Mouse (Mus musculus) kidney, embryonic 14.5 days (tissue): Measurements from ENCODE around the gene Gm28053. TPM values are rescaled to one million over a fixed set of nuclear protein-coding genes. Genes with fewer than 3 reads are reported as not detected.

ENCODE experiments used
- ATAC-seq: fragments of 200-750 bp; cut with Nextera tagmentation; 2 replicates; pipeline ENCODE4 v1.8.0; 2017; ENCODE audit warnings: moderate number of reproducible peaks, mild to moderate bottlenecking, moderate TSS enrichment, moderate library complexity; ENCODE audit not compliant: low FRiP score, low TSS enrichment
- H3K27ac ChIP-seq: fragments of 300-500 bp; sonication (generic); 2 replicates; pipeline ENCODE4 v1.5.1; 2014; ENCODE audit warnings: low read depth, mild to moderate bottlenecking, low read length, moderate library complexity, mixed read lengths
- H3K27me3 ChIP-seq: fragments of 300-500 bp; sonication (generic); 2 replicates; pipeline ENCODE4 v1.6.1; 2014; ENCODE audit warnings: mild to moderate bottlenecking, low read length; ENCODE audit not compliant: control insufficient read depth, insufficient read depth
- H3K36me3 ChIP-seq: fragments of 300-500 bp; sonication (generic); 2 replicates; pipeline ENCODE4 v1.6.1; 2014; ENCODE audit warnings: low read length, mixed read lengths; ENCODE audit not compliant: control insufficient read depth, insufficient read depth
- H3K4me1 ChIP-seq: fragments of 300-500 bp; sonication (generic); 2 replicates; pipeline ENCODE4 v1.6.1; 2014; ENCODE audit warnings: low read length, mixed read lengths; ENCODE audit not compliant: control insufficient read depth, insufficient read depth
- H3K4me2 ChIP-seq: fragments of 300-500 bp; sonication (generic); replicated peaks from 2 replicates; pipeline ENCODE4 v1.6.1; 2014; ENCODE audit warnings: low read depth, mild to moderate bottlenecking, low read length
- H3K4me3 ChIP-seq: fragments of 300-500 bp; sonication (generic); 2 replicates; pipeline ENCODE4 v1.5.1; 2014; ENCODE audit warnings: mild to moderate bottlenecking, low read length
- H3K9ac ChIP-seq: fragments of 300-500 bp; sonication (generic); 2 replicates; pipeline ENCODE4 v1.6.1; 2014; ENCODE audit warnings: low read depth, mild to moderate bottlenecking, low read length, moderate library complexity
- H3K9me3 ChIP-seq: fragments of 300-500 bp; sonication (generic); 2 replicates; pipeline ENCODE4 v1.6.1; 2016; ENCODE audit warnings: low read length; ENCODE audit not compliant: control insufficient read depth
- WGBS: fragments of 180-500 bp; shearing (Covaris S2); extraction: QIAGEN DNeasy Blood & Tissue Kit; methylation state at CpG from one replicate; pipeline ENCODE4 v1.1.7; 2014; 5-methylcytosine and 5-hydroxymethylcytosine counted together
- polyA plus RNA-seq: library from polyadenylated mRNA; unstranded; fragments of >200 nt; fragmentation: Nextera tagmentation; extraction: Ambion mirVana; gene quantifications from 2 replicates; pipeline ENCODE4 v1.2.1, GENCODE M21; 2014

Gm28053 gene
- 3.2 and 4.8 TPM in 2 replicates for polyA plus RNA-seq

DNA sequence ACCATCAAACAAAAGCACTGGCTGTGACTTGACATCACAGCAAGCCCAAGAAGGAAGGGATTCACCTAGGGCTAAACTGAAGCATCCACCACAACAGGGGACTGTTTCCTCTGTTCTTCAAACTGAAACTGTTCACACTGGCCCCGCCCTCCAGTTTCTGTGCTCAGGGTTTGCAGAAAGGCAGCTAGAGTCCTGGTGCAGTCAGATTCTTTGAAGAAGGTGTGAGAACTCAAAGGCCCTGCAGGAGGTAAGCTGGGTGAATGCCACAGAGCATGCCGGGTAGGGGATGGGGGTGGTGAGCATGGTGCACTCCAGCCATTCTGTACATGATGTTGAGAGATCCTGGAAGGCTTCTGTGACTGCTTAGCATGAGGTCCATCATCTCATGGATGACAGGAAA lies at the start of gene Gm28053, which contains the start of gene Gimap7:
Gene Gm28053, plus strand, starts transcription at position 153 of the 400 bp plus-strand sequence.
Gene Gimap7, plus strand, starts transcription at position 167 of the 400 bp plus-strand sequence.
- no peak within 1 kb of the TSS for H3K4me2 ChIP-seq
- H3K4me3 ChIP-seq: no peak within 1 kb of the TSS
- H3K4me1 ChIP-seq: no peaks in the 10 kb centered on the region
- H3K9me3 ChIP-seq: no peaks in the 10 kb centered on the region
- 61% methylated on average over 2 of the region's 2 CpGs for WGBS
- no peak within 1 kb of the TSS for H3K9ac ChIP-seq
- no peaks in the 10 kb centered on the region for H3K27me3 ChIP-seq
- ATAC-seq: no peak
- H3K27ac ChIP-seq: no peak within 1 kb of the TSS
- H3K36me3 ChIP-seq: no peaks in the 10 kb centered on the region

GRCm38 (mm10) chr6:48669446-48669969 lies 48.9 kb upstream of the Gm28053 start:
- Histone ChIP-seq H3K27ac (no peak overlapping the region), H3K4me1 (no peaks in the 10 kb centered on the region), H3K4me3 (no peak overlapping the region), H3K9me3 (no peaks in the 10 kb centered on the region), H3K36me3 (no peaks in the 10 kb centered on the region), H3K4me2 (no peak overlapping the region), H3K9ac (no peak overlapping the region), H3K27me3 (no peaks in the 10 kb centered on the region)
- ATAC-seq: no peak
- 77% methylated on average over 2 of the region's 2 CpGs for WGBS

- Histone ChIP-seq H3K36me3 (no peaks in the 10 kb centered on the region), H3K9ac (no peak overlapping the region), H3K4me1 (0 out of 2 replicates have a peak, but pooled peaks cover 2% of the 10 kb centered on the region), H3K27me3 (no peaks in the 10 kb centered on the region), H3K4me3 (no peak overlapping the region), H3K9me3 (no peaks in the 10 kb centered on the region), H3K4me2 (no peak overlapping the region), H3K27ac (no peak overlapping the region)
- WGBS: 93% methylated on average over 9 of the region's 9 CpGs
- no peak for ATAC-seq
These were observed 43.9 kb upstream of the Gm28053 start for GRCm38 (mm10) chr6:48674291-48675058.

DNA sequence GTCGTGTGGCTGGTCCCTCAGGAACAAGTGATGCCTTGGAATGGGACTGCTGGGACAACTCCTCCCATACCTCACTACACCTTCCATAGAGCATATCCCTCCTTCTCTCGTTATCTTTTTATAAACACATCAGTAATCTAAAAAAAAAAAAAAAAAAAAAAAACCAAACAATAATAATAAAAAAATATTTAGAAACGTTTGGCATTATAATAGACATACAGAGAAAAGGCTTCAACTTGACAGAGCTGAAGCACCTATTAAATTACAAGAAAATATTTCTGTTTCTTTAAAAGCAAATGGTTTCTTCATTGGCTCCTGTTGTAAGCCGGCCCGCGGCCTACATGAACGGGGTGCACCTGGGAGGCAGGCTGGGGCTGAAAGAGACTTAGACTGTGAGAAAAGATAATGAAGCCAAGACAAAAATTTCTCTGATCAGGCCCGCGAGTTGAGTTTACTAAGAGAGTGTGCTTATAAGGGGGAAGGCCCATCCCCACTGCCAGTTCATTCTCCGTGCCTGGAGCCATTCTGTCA lies 42.9 kb upstream of the Gm28053 start:
- H3K27ac ChIP-seq: no peak overlapping the region

GRCm38 (mm10) chr6:48675931-48676859 lies 42.2 kb upstream of the Gm28053 start, which contains the start of gene Gimap9:
Gene Gimap9 (plus strand): TSS chr6:48676129.
- Histone ChIP-seq H3K27ac (no peak within 1 kb of the TSS), H3K9ac (peak within 1 kb of the TSS; percentile 34; the same call in 1 of the 2 replicates), H3K9me3 (no peaks in the 10 kb centered on the region), H3K4me1 (0 out of 2 replicates have a peak, but pooled peaks cover 2% of the 10 kb centered on the region), H3K4me3 (peak within 1 kb of the TSS; percentile 27), H3K4me2 (peak within 1 kb of the TSS; percentile 34), H3K27me3 (no peaks in the 10 kb centered on the region), H3K36me3 (no peaks in the 10 kb centered on the region)
- 0 out of 2 replicates have a peak, but pooled peaks have one; percentile 24 for ATAC-seq
- 25% methylated on average over 13 of the region's 13 CpGs for WGBS

More for the DNA sequence above, 42.9 kb upstream of the Gm28053 start:
- H3K4me1 ChIP-seq: 0 out of 2 replicates have a peak, but pooled peaks cover 2% of the 10 kb centered on the region
- WGBS: 54% methylated on average over 10 of the region's 10 CpGs
- no peak for ATAC-seq
- no peak overlapping the region for H3K9ac ChIP-seq
- H3K4me3 ChIP-seq: peak overlapping the region; percentile 27; the same call in 1 of the 2 replicates
- no peaks in the 10 kb centered on the region for H3K27me3 ChIP-seq
- H3K9me3 ChIP-seq: no peaks in the 10 kb centered on the region
- H3K4me2 ChIP-seq: peak overlapping the region; percentile 34
- no peaks in the 10 kb centered on the region for H3K36me3 ChIP-seq

- H3K4me2 ChIP-seq: no peak overlapping the region; the same call in 1 of the 2 replicates
- no peak overlapping the region for H3K9ac ChIP-seq
- H3K9me3 ChIP-seq: no peaks in the 10 kb centered on the region
- H3K4me1 ChIP-seq: 0 out of 2 replicates have a peak, but pooled peaks cover 2% of the 10 kb centered on the region
- no peak for ATAC-seq
- no peak overlapping the region for H3K27ac ChIP-seq
- H3K4me3 ChIP-seq: no peak overlapping the region
- H3K36me3 ChIP-seq: no peaks in the 10 kb centered on the region
- no peaks in the 10 kb centered on the region for H3K27me3 ChIP-seq
- WGBS: 89% methylated on average over 5 of the region's 5 CpGs
These were observed 41.5 kb upstream of the Gm28053 start for GRCm38 (mm10) chr6:48676860-48677415.

GRCm38 (mm10) chr6:48677492-48678345 lies 40.7 kb upstream of the Gm28053 start:
- no peak overlapping the region for H3K4me3 ChIP-seq
- H3K4me1 ChIP-seq: 0 out of 2 replicates have a peak, but pooled peaks cover 2% of the 10 kb centered on the region
- WGBS: 92% methylated on average over 17 of the region's 17 CpGs
- H3K9ac ChIP-seq: no peak overlapping the region
- H3K36me3 ChIP-seq: no peaks in the 10 kb centered on the region
- H3K4me2 ChIP-seq: no peak overlapping the region
- no peak overlapping the region for H3K27ac ChIP-seq
- no peaks in the 10 kb centered on the region for H3K9me3 ChIP-seq
- no peaks in the 10 kb centered on the region for H3K27me3 ChIP-seq
- no peak for ATAC-seq
